Mouse (Mus musculus) cerebellum, postnatal 14 days (tissue): Measurements from ENCODE around the gene Cd63.
A peak's percentile ranks its signal among the peaks of the same experiment; 100 is the strongest.

Experiments used
- DNase-seq, 2 experiments: peaks; one replicate each; pipeline ENCODE4 v3.0.0; 2021; ENCODE audit warnings: mixed read lengths in 2 of 2

The Cd63 gene

GRCm38 (mm10) chr10:128931441-128931840, 30.7 kb downstream of the Cd63 start:
- no peak for DNase-seq

GRCm38 (mm10) chr10:128933574-128933973, 32.8 kb downstream of the Cd63 start, which contains the start of gene Itga7:
TSS of gene Itga7 (plus strand) at chr10:128933818.
- DNase-seq: peak; percentile 73 to 78

- peak; percentile 43 to 55 for DNase-seq
Measured at GRCm38 (mm10) chr10:128933976-128934721, 33.4 kb downstream of the Cd63 start.

- DNase-seq: peak in 1 of 2 experiments; percentile 44
Measured at GRCm38 (mm10) chr10:128934997-128935787, 34.4 kb downstream of the Cd63 start.

GRCm38 (mm10) chr10:128935826-128936440, 35.1 kb downstream of the Cd63 start:
- peak in 1 of 2 experiments; percentile 45 for DNase-seq

GRCm38 (mm10) chr10:128937756-128938390, 37.1 kb downstream of the Cd63 start:
- DNase-seq: peak; percentile 60 to 69

- DNase-seq: peak; percentile 97 to 99
Measured at GRCm38 (mm10) chr10:128938457-128938856, 37.7 kb downstream of the Cd63 start.

GRCm38 (mm10) chr10:128938974-128939373, 38.2 kb downstream of the Cd63 start:
- DNase-seq: peak in 1 of 2 experiments; percentile 50

GRCm38 (mm10) chr10:128940475-128941061, 39.8 kb downstream of the Cd63 start:
- DNase-seq: no peak

- peak; percentile 48 to 78 for DNase-seq
Measured at GRCm38 (mm10) chr10:128945675-128946074, 44.9 kb downstream of the Cd63 start.

GRCm38 (mm10) chr10:128947496-128947895, 46.7 kb downstream of the Cd63 start:
- no peak for DNase-seq

- no peak for DNase-seq
Measured at GRCm38 (mm10) chr10:128950208-128950887, 49.6 kb downstream of the Cd63 start.

- DNase-seq: no peak
Measured at GRCm38 (mm10) chr10:128958340-128958739, 57.6 kb downstream of the Cd63 start.

- DNase-seq: no peak
Measured at GRCm38 (mm10) chr10:128960142-128960541, 59.4 kb downstream of the Cd63 start.

- DNase-seq: no peak
Measured at GRCm38 (mm10) chr10:128960590-128961584, 60.1 kb downstream of the Cd63 start, which contains the start of gene Mettl7b. TSS of gene Mettl7b (minus strand) at chr10:128960988.
